Mouse (Mus musculus): ENCODE measurements at regions not wholly inside any gene's neighbourhood (a gene's known extent, or its start where the extent isn't known, plus 50 kb on each side); places are given as distances from the start of the nearest gene placed in this dataset.
"Not testable (repeated sequence)": the region's sequence is repeated elsewhere in the genome, so short reads cannot be mapped to it uniquely, and the experiment has no call there.

- no peak for DNase-seq
These were observed 134.1 kb downstream of the Snx18 start for GRCm38 (mm10) chr13:113484159-113484762.

DNA sequence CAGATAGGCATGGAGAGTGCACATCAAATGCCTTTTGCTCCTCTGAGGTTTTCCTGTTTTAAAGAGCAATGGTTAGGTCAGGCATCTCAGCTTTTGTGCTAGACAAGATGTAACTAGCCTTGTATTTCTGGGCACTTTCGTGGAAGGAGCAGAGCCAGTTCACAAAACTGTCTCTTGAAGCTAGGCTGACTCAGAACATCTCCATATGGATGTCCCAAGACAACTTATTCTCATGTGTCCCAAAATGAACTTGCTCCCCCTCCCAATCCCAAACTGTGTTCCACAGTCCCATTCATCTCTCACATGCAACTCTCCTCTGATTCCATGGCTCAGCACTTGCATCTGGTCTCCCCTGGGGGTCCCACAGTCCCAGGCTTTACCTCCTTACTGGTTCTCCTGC, 135.5 kb downstream of the Snx18 start:
- DNase-seq, result no peak

GRCm38 (mm10) chr13:113477901-113478510, 140.4 kb downstream of the Snx18 start:
- DNase-seq, result no peak

- DNase-seq, result no peak
These were observed 147.4 kb downstream of the Snx18 start for GRCm38 (mm10) chr13:113470822-113471557.

DNA sequence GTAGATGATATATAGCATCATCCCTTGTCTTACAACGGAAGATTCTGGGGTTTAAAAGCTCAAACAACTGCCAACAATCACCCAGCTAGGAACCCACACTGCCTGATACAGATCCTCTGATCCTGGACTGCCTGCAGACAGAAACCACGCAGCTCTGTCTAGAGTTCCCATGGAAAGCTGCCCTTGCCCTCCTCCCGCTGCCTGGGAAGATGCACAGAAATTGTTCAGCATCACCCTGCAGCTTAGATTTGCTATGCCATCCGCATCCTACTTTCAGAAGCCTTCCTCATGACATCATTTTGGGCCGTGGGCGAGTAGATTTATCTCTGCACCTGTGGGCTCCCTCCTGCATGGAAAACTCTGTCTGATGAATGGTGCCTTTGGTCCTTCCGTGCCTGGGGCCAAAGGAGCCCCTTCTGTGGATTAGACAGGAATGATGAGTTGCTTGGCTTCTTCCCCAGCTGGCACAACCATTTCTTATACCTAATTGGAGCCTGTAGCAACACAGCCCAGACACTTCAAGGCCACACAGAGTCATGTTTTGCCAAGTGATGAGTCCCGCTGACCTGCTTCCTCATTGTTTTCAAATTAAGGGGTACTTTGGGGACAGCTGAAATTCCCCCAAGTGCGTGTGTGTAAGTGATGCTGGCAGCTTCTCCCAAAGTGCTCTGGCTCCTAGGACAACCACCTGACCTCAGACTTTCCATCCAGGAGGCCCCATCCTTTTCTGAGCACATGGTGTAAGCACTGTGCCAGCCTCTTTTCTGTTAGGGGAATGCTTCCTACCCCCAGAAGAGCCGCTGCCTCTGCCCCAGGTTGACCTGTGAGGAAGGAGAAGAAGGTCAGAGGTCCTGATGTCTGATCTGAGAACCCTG, 153.9 kb downstream of the Snx18 start:
- DNase-seq, result no peak

- no peak for DNase-seq
These were observed 154.9 kb downstream of the Snx18 start for GRCm38 (mm10) chr13:113463420-113463819.

GRCm38 (mm10) chr13:113454490-113455295, 161.7 kb downstream of the BC067074 start:
- DNase-seq, result no peak

DNA sequence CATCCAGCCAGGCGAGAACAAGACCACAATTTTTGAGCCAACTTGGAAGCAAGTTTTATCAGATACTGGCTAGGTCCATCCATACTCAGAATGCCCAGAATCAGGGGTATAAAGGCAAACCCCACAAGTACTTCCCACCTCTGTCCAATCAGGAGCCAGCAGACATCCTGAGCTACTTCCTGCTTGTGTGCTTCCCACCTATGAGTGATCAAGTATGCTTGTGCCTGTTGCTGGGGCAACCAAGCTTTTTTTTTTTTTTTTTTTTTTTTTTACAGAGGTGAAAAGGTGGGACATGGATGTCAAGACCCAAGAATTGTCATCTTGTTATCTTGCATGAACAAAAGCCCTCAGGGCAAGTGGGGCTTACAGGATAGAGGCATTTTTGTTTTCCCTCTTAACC, 155.4 kb downstream of the BC067074 start:
- DNase-seq, result no peak

- DNase-seq, result no peak
These were observed 153.3 kb downstream of the BC067074 start for GRCm38 (mm10) chr13:113446226-113446625.

- DNase-seq, result not testable (repeated sequence)
These were observed 151.5 kb downstream of the BC067074 start for GRCm38 (mm10) chr13:113444481-113444880.

DNA sequence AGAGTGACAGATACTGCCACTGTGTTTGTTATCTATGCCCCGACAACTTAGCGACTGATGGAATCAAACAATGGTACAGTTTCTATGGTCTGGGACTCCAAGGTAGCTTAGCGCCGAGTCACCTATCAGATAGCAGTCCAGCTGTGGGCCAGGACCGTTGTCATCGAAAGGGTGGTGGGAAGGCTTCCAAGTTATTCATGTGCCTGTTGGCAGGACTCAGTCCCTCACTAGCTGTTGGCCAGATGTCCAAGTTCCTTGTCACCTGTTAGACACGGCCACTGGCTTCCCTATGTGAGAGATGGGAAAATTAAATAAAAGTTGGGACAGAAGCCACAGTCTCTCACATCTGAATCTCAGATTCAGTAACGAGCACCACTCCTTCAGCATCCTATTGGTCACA, 150.1 kb downstream of the BC067074 start:
- DNase-seq, result no peak

DNA sequence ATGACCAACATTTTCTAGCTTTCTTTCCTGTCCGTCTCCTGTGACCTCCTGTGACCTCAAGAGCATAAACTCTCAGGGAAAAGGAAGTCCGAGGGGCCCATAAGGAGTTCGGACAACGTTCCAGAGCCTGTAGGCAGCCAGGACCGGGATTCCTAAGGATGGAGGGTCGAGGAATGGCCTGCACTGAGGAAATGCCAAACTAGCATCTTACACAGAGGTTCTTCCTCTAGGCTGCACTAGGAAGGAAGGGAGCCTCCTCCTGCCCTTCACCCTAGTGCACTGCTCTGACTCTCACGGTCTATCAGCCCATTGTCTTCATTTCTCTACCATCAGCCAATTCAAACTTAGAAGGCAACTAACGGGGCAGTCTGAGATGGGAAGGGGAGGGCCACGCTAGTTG, 149.2 kb downstream of the BC067074 start:
- DNase-seq, result no peak

- no peak for DNase-seq
These were observed 147.2 kb downstream of the BC067074 start for GRCm38 (mm10) chr13:113440137-113440536.

DNA sequence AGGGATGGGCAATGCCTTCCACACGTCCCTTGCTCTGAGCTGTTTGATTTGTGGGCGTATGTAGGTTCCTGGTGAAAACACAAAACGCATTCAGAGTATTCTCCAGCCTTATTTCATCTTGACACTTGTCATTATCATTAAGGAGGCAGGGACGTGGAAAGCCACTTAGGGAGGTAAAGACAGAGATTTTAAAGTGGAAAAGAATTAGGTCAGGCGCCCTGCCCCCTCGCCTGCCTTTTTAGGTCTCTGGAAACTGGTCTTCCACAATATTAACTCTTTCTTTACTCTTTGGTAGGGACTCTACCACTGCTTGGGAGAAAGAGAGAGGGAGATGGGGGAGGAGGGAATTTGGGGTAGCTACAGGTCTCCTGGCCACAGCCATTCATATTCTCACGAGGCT, 146.6 kb downstream of the BC067074 start:
- no peak for DNase-seq

- DNase-seq, result no peak
These were observed 145.9 kb downstream of the BC067074 start for GRCm38 (mm10) chr13:113438872-113439271.

GRCm38 (mm10) chr13:113436288-113436687, 143.3 kb downstream of the BC067074 start:
- DNase-seq, result no peak

DNA sequence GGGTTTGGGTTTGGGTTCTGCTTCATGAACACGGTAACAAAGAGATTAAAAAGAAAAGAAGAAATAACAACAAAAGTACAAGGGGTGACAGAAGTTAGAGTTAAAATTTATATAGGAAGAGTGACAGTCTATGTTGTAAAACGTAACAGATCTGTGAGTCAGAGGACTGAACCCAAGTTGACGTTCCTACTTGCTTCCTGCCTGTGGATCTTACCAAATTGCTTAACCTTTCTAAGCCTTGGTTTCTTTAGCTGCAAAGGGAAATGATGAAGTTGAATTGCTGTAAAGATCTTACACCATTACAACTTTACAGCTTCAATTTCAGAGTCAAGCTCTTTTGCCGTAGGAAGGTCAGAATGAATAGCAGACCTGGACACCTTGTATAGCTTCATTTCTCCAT, 142.2 kb downstream of the BC067074 start:
- DNase-seq, result no peak

- DNase-seq, result no peak
These were observed 140.5 kb downstream of the BC067074 start for GRCm38 (mm10) chr13:113433456-113433855.

GRCm38 (mm10) chr13:113429615-113430014, 136.7 kb downstream of the BC067074 start:
- no peak for DNase-seq

Measured in gastrocnemius, postnatal 10 days (tissue).